Mouse (Mus musculus): ENCODE measurements around the gene Cuta. TPM values are rescaled to one million over a fixed set of nuclear protein-coding genes. Genes with fewer than 3 reads are reported as not detected.

The Cuta gene
- polyA plus RNA-seq, 1 experiment from 2014 or later = 147 TPM

GRCm38 (mm10) chr17:26970221-26970620, 30.9 kb upstream of the Cuta start:
- 63% methylated on average over 12 of the region's 12 CpGs for WGBS
- peaks cover 34% of the 10 kb centered on the region for H3K4me1 ChIP-seq (replicated peaks)
- H3K4me3 ChIP-seq = no peak overlapping the region
- H3K9me3 ChIP-seq = no peaks in the 10 kb centered on the region
- H3K36me3 ChIP-seq = peaks cover 63% of the 10 kb centered on the region
- H3K4me2 ChIP-seq = no peak overlapping the region
- no peak overlapping the region for H3K27ac ChIP-seq (replicated peaks)
- ATAC-seq (ENCODE audit: low read depth) = no peak
- no peak overlapping the region for H3K9ac ChIP-seq
- H3K27me3 ChIP-seq = no peaks in the 10 kb centered on the region

DNA sequence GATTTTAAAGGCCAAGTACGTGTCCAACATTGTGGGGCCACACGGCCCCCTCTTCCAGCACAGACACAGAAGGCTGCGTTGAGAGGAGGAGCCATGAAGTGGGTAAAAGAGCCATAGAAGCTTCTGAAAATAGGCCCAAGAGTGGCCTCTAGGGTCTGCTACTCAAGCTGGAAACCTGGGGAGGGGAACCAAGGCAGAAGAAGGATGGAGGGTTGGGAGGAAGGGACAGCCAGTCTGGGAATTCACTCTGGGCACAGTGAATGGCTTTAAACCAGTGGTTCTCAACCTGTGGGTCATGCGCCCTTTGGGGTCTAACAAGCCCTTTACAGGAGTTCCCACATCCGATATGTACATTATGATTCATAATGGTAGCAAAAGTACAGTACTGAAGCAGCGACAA, 29.9 kb upstream of the Cuta start:
- no peaks in the 10 kb centered on the region for H3K27me3 ChIP-seq
- H3K27ac ChIP-seq (replicated peaks) = no peak overlapping the region
- no peaks in the 10 kb centered on the region for H3K9me3 ChIP-seq
- no peak overlapping the region for H3K9ac ChIP-seq
- ATAC-seq (ENCODE audit: low read depth) = no peak
- no peak overlapping the region for H3K4me3 ChIP-seq
- H3K4me1 ChIP-seq (replicated peaks) = peaks cover 24% of the 10 kb centered on the region
- no peak overlapping the region for H3K4me2 ChIP-seq
- 90% methylated on average over 6 of the region's 6 CpGs for WGBS
- peaks cover 63% of the 10 kb centered on the region for H3K36me3 ChIP-seq

- Histone ChIP-seq H3K4me3 (no peak overlapping the region), H3K4me1 (replicated peaks) (peaks cover 15% of the 10 kb centered on the region), H3K9ac (no peak overlapping the region), H3K9me3 (no peaks in the 10 kb centered on the region), H3K27ac (replicated peaks) (no peak overlapping the region), H3K36me3 (peaks cover 71% of the 10 kb centered on the region), H3K4me2 (no peak overlapping the region), H3K27me3 (no peaks in the 10 kb centered on the region)
- 74% methylated on average over 6 of the region's 6 CpGs for WGBS
- no peak for ATAC-seq (ENCODE audit: low read depth)
Measured at GRCm38 (mm10) chr17:26968200-26968611, 28.8 kb upstream of the Cuta start.

GRCm38 (mm10) chr17:26967477-26967876, 28.1 kb upstream of the Cuta start:
- WGBS = 90% methylated on average over 6 of the region's 6 CpGs
- Histone ChIP-seq H3K4me1 (replicated peaks) (peaks cover 15% of the 10 kb centered on the region), H3K27ac (replicated peaks) (no peak overlapping the region), H3K36me3 (peaks cover 78% of the 10 kb centered on the region), H3K9me3 (no peaks in the 10 kb centered on the region), H3K27me3 (no peaks in the 10 kb centered on the region), H3K9ac (no peak overlapping the region), H3K4me2 (no peak overlapping the region), H3K4me3 (no peak overlapping the region)
- no peak for ATAC-seq (ENCODE audit: low read depth)

DNA sequence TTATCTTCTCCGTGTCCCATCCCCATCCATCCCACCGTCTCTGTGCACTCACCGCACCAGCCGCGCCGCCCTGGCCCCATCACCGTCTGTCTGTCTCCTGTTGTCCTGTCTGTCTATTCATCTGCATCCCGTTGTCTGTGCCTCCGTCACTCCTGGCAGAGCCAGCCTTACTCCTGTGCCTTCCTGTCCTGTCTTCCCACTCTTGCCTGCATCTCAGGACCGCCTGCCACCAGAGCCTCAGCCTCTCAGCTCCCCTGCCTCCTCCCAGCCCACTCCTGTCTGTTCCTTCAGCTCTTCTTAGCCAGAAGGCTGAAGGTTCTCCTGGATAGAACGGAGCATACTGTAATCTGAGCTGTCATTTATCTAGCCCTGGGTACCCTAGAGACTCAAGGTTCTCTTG, 27.6 kb upstream of the Cuta start:
- no peak overlapping the region for H3K4me3 ChIP-seq
- H3K4me2 ChIP-seq = no peak overlapping the region
- 89% methylated on average over 11 of the region's 11 CpGs for WGBS
- no peak for ATAC-seq (ENCODE audit: low read depth)
- H3K9me3 ChIP-seq = no peaks in the 10 kb centered on the region
- peaks cover 10% of the 10 kb centered on the region for H3K4me1 ChIP-seq (replicated peaks)
- no peak overlapping the region for H3K27ac ChIP-seq (replicated peaks)
- no peak overlapping the region for H3K9ac ChIP-seq
- H3K27me3 ChIP-seq = no peaks in the 10 kb centered on the region
- H3K36me3 ChIP-seq = peaks cover 83% of the 10 kb centered on the region

DNA sequence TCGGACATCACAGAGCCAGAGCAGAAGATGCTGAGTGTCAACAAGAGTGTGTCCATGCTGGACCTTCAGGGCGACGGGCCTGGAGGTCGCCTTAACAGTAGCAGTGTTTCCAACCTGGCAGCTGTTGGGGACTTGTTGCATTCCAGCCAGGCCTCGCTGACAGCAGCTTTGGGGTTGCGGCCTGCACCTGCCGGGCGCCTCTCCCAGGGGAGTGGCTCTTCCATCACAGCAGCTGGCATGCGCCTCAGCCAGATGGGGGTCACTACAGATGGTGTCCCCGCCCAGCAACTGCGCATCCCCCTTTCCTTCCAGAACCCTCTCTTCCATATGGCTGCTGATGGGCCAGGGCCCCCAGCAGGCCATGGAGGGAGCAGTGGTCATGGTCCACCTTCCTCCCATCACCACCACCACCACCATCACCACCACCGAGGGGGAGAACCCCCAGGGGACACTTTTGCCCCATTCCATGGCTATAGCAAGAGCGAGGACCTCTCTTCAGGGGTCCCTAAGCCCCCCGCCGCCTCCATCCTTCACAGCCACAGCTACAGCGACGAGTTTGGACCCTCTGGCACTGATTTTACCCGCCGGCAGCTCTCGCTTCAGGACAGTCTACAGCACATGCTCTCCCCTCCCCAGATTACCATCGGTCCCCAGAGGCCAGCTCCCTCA, 22.3 kb upstream of the Cuta start:
- WGBS = 87% methylated on average over 21 of the region's 21 CpGs

DNA sequence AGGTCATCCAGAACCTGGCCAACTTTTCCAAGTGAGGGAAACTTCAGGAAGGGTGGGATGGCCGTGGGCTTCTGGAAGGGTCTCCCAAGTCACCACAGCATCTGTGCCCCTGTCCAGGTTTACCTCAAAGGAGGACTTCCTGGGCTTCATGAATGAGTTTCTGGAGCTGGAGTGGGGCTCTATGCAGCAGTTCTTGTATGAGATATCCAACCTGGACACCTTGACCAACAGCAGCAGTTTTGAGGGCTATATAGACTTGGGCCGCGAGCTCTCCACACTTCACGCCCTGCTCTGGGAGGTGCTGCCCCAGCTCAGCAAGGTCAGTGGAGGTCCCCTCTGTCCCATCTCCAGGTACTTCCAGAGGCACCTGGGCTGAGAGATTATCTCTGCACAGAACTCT, 20.4 kb upstream of the Cuta start:
- Histone ChIP-seq H3K36me3 (peaks cover 97% of the 10 kb centered on the region), H3K9me3 (no peaks in the 10 kb centered on the region), H3K9ac (no peak overlapping the region), H3K27me3 (no peaks in the 10 kb centered on the region), H3K4me1 (replicated peaks) (peaks cover 3% of the 10 kb centered on the region; the same call in 1 of the 2 replicates), H3K4me2 (no peak overlapping the region), H3K4me3 (no peak overlapping the region), H3K27ac (replicated peaks) (no peak overlapping the region)
- ATAC-seq (ENCODE audit: low read depth) = no peak
- 96% methylated on average over 4 of the region's 4 CpGs for WGBS

More for the DNA sequence above, 22.3 kb upstream of the Cuta start:
- H3K27ac ChIP-seq (replicated peaks) = no peak overlapping the region
- H3K4me2 ChIP-seq = no peak overlapping the region
- no peaks in the 10 kb centered on the region for H3K27me3 ChIP-seq
- no peak overlapping the region for H3K9ac ChIP-seq
- H3K4me3 ChIP-seq = no peak overlapping the region
- H3K36me3 ChIP-seq = peaks cover 97% of the 10 kb centered on the region
- H3K9me3 ChIP-seq = no peaks in the 10 kb centered on the region
- no peak for ATAC-seq (ENCODE audit: low read depth)
- H3K4me1 ChIP-seq (replicated peaks) = no peaks in the 10 kb centered on the region

DNA sequence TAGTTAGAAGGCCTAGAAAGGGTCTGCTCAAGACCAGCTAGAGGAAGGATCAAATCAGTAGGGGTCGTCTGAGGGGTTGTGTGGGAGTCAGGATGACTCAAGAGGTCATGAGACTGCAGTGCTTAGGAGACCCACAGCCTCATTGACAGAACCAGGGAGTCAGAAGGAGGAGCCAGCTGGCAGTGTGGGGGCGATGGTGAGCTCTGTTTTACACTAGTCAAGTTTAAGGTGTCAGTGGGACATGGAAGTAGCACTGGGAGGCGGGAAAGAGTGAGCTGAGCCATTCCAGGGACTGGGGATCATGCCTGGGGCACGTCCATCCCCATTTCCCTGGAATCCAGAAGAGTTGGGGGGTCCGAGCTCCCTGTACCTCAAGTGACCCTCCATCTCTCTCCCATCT, 19.5 kb upstream of the Cuta start:
- 73% methylated on average over 5 of the region's 5 CpGs for WGBS
- peaks cover 92% of the 10 kb centered on the region for H3K36me3 ChIP-seq
- no peaks in the 10 kb centered on the region for H3K27me3 ChIP-seq
- H3K4me1 ChIP-seq (replicated peaks) = peaks cover 10% of the 10 kb centered on the region
- ATAC-seq (ENCODE audit: low read depth) = no peak
- no peak overlapping the region for H3K4me2 ChIP-seq
- H3K4me3 ChIP-seq = no peak overlapping the region
- no peaks in the 10 kb centered on the region for H3K9me3 ChIP-seq
- H3K9ac ChIP-seq = no peak overlapping the region
- no peak overlapping the region for H3K27ac ChIP-seq (replicated peaks)

- H3K4me2 ChIP-seq = no peak overlapping the region
- no peak overlapping the region for H3K9ac ChIP-seq
- no peak overlapping the region for H3K27ac ChIP-seq (replicated peaks)
- ATAC-seq (ENCODE audit: low read depth) = no peak
- H3K4me1 ChIP-seq (replicated peaks) = peaks cover 20% of the 10 kb centered on the region
- no peaks in the 10 kb centered on the region for H3K9me3 ChIP-seq
- H3K27me3 ChIP-seq = no peaks in the 10 kb centered on the region
- H3K36me3 ChIP-seq = peaks cover 84% of the 10 kb centered on the region
- WGBS = 94% methylated on average over 5 of the region's 5 CpGs
- no peak overlapping the region for H3K4me3 ChIP-seq
Measured at GRCm38 (mm10) chr17:26957872-26958271, 18.5 kb upstream of the Cuta start.

GRCm38 (mm10) chr17:26956895-26957294, 17.5 kb upstream of the Cuta start:
- 92% methylated on average over 18 of the region's 18 CpGs for WGBS
- ATAC-seq (ENCODE audit: low read depth) = no peak

DNA sequence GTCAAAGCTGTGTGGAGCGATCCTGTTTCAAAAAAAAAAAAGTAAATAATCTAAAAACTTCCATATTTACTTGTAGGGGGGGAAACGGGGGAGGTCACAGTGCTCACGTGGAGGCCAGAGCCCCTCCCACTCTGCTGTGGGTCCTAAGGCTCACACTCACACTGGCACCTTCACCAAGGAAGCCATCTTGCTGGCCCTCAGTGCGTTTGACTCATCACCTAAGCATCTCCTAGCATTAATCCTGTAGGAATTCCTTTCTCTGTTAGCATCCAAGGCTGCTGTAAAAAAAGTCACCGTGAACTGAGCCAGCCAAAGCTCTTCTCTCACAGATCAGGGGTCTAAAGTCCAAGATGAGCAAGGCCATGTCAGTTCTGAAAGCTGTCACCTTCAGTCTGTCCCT, 16.9 kb upstream of the Cuta start:
- H3K9ac ChIP-seq = no peak overlapping the region
- WGBS = 89% methylated on average over 5 of the region's 5 CpGs
- no peaks in the 10 kb centered on the region for H3K27me3 ChIP-seq
- peaks cover 68% of the 10 kb centered on the region for H3K36me3 ChIP-seq
- peaks cover 36% of the 10 kb centered on the region for H3K4me1 ChIP-seq (replicated peaks)
- H3K9me3 ChIP-seq = no peaks in the 10 kb centered on the region
- H3K4me2 ChIP-seq = no peak overlapping the region
- no peak overlapping the region for H3K4me3 ChIP-seq
- no peak overlapping the region for H3K27ac ChIP-seq (replicated peaks)
- ATAC-seq (ENCODE audit: low read depth) = no peak

More at GRCm38 (mm10) chr17:26956895-26957294, 17.5 kb upstream of the Cuta start:
- Histone ChIP-seq H3K27me3 (no peaks in the 10 kb centered on the region), H3K9me3 (no peaks in the 10 kb centered on the region), H3K4me3 (no peak overlapping the region), H3K36me3 (peaks cover 74% of the 10 kb centered on the region), H3K4me2 (no peak overlapping the region), H3K4me1 (replicated peaks) (peaks cover 30% of the 10 kb centered on the region), H3K9ac (no peak overlapping the region), H3K27ac (replicated peaks) (no peak overlapping the region)

- ATAC-seq (ENCODE audit: low read depth) = no peak
- Histone ChIP-seq H3K27me3 (no peaks in the 10 kb centered on the region), H3K9me3 (no peaks in the 10 kb centered on the region), H3K27ac (replicated peaks) (peak overlapping the region; percentile 46; the same call in 1 of the 2 replicates), H3K9ac (peak overlapping the region; percentile 94), H3K36me3 (peaks cover 43% of the 10 kb centered on the region), H3K4me3 (peak overlapping the region; percentile 43), H3K4me2 (peak overlapping the region; percentile 90), H3K4me1 (replicated peaks) (peaks cover 62% of the 10 kb centered on the region)
- WGBS = 15% methylated on average over 10 of the region's 16 CpGs
Measured at GRCm38 (mm10) chr17:26953726-26954125, 14.4 kb upstream of the Cuta start.

- Histone ChIP-seq H3K27me3 (no peaks in the 10 kb centered on the region), H3K4me2 (peak overlapping the region; percentile 90), H3K4me3 (peak overlapping the region; percentile 43), H3K9ac (peak overlapping the region; percentile 94), H3K9me3 (no peaks in the 10 kb centered on the region), H3K36me3 (peaks cover 38% of the 10 kb centered on the region), H3K4me1 (replicated peaks) (peaks cover 62% of the 10 kb centered on the region), H3K27ac (replicated peaks) (peak overlapping the region; percentile 46; the same call in 1 of the 2 replicates)
- no peak for ATAC-seq (ENCODE audit: low read depth)
- 27% methylated on average over 6 of the region's 6 CpGs for WGBS
Measured at GRCm38 (mm10) chr17:26953201-26953600, 13.8 kb upstream of the Cuta start.
